Mouse (Mus musculus): ENCODE data around the gene Sema3e. TPM values are rescaled to one million over a fixed set of nuclear protein-coding genes. Genes with fewer than 3 reads are reported as not detected.

The Sema3e gene
- polyA plus RNA-seq, 1 experiment from 2014 or later: 0.67 TPM

GRCm38 (mm10) chr5:14138725-14139124 is 113.6 kb downstream of the Sema3e start:
- no peak for ATAC-seq (replicated peaks; ENCODE audit: insufficient number of reproducible peaks, insufficient read depth, low FRiP score, low read depth)

DNA sequence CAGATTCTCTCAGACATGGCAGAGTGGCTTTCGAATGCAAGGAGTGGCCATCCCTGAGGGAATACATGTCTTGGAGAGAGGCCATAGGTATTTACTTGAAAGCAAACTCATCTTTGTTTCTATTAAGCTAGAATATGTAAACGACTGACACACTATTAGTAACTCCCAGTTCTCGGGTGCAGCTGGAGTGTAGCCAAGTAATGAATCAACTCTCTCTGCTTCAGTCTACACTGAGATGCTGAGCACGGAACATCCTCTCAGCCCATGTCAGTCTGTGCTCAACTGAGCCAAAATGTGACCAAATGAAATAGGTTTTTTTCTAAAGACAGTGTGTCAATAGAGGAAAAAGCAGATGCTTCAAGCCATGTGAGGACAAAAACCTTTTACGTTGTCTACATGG is 137.5 kb downstream of the Sema3e start:
- no peak overlapping the region for H3K4me3 ChIP-seq
- no peak for ATAC-seq (replicated peaks; ENCODE audit: insufficient number of reproducible peaks, insufficient read depth, low FRiP score, low read depth)
- H3K27ac ChIP-seq: no peak overlapping the region
- WGBS: 60% methylated on average over 5 of the region's 5 CpGs
- no peak overlapping the region for H3K9ac ChIP-seq
- no peaks in the 10 kb centered on the region for H3K9me3 ChIP-seq (replicated peaks)
- no peaks in the 10 kb centered on the region for H3K4me1 ChIP-seq (replicated peaks)
- no peak overlapping the region for H3K4me2 ChIP-seq
- H3K36me3 ChIP-seq: no peaks in the 10 kb centered on the region
- H3K27me3 ChIP-seq: no peaks in the 10 kb centered on the region

More at GRCm38 (mm10) chr5:14138725-14139124, 113.6 kb downstream of the Sema3e start:
- Histone ChIP-seq H3K9me3 (replicated peaks) (no peaks in the 10 kb centered on the region), H3K36me3 (no peaks in the 10 kb centered on the region), H3K4me3 (no peak overlapping the region), H3K27ac (no peak overlapping the region), H3K4me2 (no peak overlapping the region), H3K27me3 (no peaks in the 10 kb centered on the region), H3K4me1 (replicated peaks) (no peaks in the 10 kb centered on the region), H3K9ac (no peak overlapping the region)
- 96% methylated on average over 1 of the region's 1 CpGs for WGBS

DNA sequence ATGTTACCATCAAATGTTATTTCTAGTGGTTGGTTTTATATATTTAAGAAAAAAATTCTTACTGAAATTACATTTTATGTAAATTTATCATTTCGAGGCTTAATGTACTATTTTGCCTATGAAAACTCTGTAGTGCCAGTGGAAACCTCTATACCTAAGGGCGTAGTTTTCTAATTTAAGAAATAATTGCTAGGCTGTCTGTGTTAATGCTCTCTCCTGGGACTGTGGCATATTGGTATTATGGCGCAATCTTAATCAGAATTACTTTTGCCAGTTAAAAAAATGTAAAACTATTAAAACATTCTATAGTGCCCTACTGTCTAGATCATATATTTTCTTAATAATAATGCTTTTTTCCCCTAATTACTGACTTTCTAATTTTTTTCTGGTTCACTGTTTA is 138.2 kb downstream of the Sema3e start:
- Histone ChIP-seq H3K27ac (no peak overlapping the region), H3K27me3 (no peaks in the 10 kb centered on the region), H3K36me3 (no peaks in the 10 kb centered on the region), H3K4me2 (no peak overlapping the region), H3K9ac (no peak overlapping the region), H3K4me3 (no peak overlapping the region), H3K4me1 (replicated peaks) (no peaks in the 10 kb centered on the region), H3K9me3 (replicated peaks) (no peaks in the 10 kb centered on the region)
- WGBS: 83% methylated on average over 3 of the region's 3 CpGs
- ATAC-seq (replicated peaks; ENCODE audit: insufficient number of reproducible peaks, insufficient read depth, low FRiP score, low read depth): no peak

GRCm38 (mm10) chr5:14167776-14168175 is 142.7 kb downstream of the Sema3e start:
- Histone ChIP-seq H3K4me2 (no peak overlapping the region), H3K4me3 (no peak overlapping the region), H3K36me3 (no peaks in the 10 kb centered on the region), H3K9me3 (replicated peaks) (no peaks in the 10 kb centered on the region), H3K4me1 (replicated peaks) (no peaks in the 10 kb centered on the region), H3K27ac (no peak overlapping the region), H3K9ac (no peak overlapping the region), H3K27me3 (no peaks in the 10 kb centered on the region)
- ATAC-seq (replicated peaks; ENCODE audit: insufficient number of reproducible peaks, insufficient read depth, low FRiP score, low read depth): no peak
- WGBS: 55% methylated on average over 3 of the region's 3 CpGs

GRCm38 (mm10) chr5:14173355-14174183 is 148.5 kb downstream of the Sema3e start:
- 85% methylated on average over 10 of the region's 10 CpGs for WGBS
- Histone ChIP-seq H3K4me3 (no peak overlapping the region), H3K9me3 (replicated peaks) (no peaks in the 10 kb centered on the region), H3K4me1 (replicated peaks) (no peaks in the 10 kb centered on the region), H3K9ac (no peak overlapping the region), H3K36me3 (no peaks in the 10 kb centered on the region), H3K27ac (no peak overlapping the region), H3K4me2 (no peak overlapping the region), H3K27me3 (no peaks in the 10 kb centered on the region)
- ATAC-seq (replicated peaks; ENCODE audit: insufficient number of reproducible peaks, insufficient read depth, low FRiP score, low read depth): no peak

DNA sequence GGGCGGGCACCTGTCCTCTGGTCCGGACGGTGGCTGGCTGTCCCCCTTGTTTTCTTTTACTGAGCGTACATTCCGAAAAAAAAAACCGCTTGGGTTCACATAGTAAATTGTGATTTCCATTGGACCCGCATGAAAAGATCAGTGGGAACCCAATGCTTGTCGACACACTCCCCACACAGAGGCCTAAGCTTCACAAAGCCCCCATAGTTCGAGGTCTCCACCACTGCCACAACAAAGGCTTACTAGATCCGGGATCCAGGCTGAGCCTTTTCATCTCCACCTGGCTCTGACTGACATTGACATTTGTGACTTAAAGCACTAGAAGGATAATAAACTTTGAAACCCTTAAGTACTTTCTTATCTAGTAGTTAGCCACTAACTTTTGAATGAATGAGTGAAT is 155.5 kb downstream of the Sema3e start:
- no peak overlapping the region for H3K4me2 ChIP-seq
- no peak overlapping the region for H3K4me3 ChIP-seq
- 78% methylated on average over 10 of the region's 10 CpGs for WGBS
- H3K27me3 ChIP-seq: no peaks in the 10 kb centered on the region
- no peaks in the 10 kb centered on the region for H3K36me3 ChIP-seq
- no peaks in the 10 kb centered on the region for H3K9me3 ChIP-seq (replicated peaks)
- no peak overlapping the region for H3K9ac ChIP-seq
- no peaks in the 10 kb centered on the region for H3K4me1 ChIP-seq (replicated peaks)
- no peak overlapping the region for H3K27ac ChIP-seq
- no peak for ATAC-seq (replicated peaks; ENCODE audit: insufficient number of reproducible peaks, insufficient read depth, low FRiP score, low read depth)

DNA sequence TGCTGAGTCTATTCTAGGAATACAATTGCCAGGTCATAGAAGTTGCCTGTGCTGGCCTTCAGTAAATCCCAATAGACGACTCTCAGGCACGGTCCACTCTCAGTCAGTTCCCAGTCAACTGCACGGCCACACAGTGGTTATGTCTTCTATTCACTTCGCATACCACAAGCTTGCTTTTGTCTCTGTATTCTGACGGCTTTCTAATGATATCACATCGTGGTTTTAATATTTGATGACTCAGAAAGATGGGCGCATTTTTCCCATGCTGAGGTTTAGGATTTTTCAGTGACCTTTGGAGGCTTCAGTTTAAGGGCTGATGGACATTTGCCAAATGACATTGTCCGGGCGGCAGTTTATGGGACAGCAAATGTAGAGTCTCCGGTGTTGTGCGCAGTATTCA is 157.1 kb downstream of the Sema3e start:
- Histone ChIP-seq H3K27me3 (no peaks in the 10 kb centered on the region), H3K9me3 (replicated peaks) (no peaks in the 10 kb centered on the region), H3K27ac (no peak overlapping the region), H3K4me2 (no peak overlapping the region), H3K36me3 (no peaks in the 10 kb centered on the region), H3K9ac (no peak overlapping the region), H3K4me1 (replicated peaks) (no peaks in the 10 kb centered on the region), H3K4me3 (no peak overlapping the region)
- 80% methylated on average over 11 of the region's 11 CpGs for WGBS
- no peak for ATAC-seq (replicated peaks; ENCODE audit: insufficient number of reproducible peaks, insufficient read depth, low FRiP score, low read depth)

- Histone ChIP-seq H3K9ac (no peak overlapping the region), H3K36me3 (no peaks in the 10 kb centered on the region), H3K4me3 (no peak overlapping the region), H3K4me2 (no peak overlapping the region), H3K27ac (no peak overlapping the region), H3K27me3 (no peaks in the 10 kb centered on the region), H3K4me1 (replicated peaks) (no peaks in the 10 kb centered on the region), H3K9me3 (replicated peaks) (no peaks in the 10 kb centered on the region)
- WGBS: 69% methylated on average over 6 of the region's 6 CpGs
- no peak for ATAC-seq (replicated peaks; ENCODE audit: insufficient number of reproducible peaks, insufficient read depth, low FRiP score, low read depth)
Measured at GRCm38 (mm10) chr5:14195172-14195819, 170.2 kb downstream of the Sema3e start.

DNA sequence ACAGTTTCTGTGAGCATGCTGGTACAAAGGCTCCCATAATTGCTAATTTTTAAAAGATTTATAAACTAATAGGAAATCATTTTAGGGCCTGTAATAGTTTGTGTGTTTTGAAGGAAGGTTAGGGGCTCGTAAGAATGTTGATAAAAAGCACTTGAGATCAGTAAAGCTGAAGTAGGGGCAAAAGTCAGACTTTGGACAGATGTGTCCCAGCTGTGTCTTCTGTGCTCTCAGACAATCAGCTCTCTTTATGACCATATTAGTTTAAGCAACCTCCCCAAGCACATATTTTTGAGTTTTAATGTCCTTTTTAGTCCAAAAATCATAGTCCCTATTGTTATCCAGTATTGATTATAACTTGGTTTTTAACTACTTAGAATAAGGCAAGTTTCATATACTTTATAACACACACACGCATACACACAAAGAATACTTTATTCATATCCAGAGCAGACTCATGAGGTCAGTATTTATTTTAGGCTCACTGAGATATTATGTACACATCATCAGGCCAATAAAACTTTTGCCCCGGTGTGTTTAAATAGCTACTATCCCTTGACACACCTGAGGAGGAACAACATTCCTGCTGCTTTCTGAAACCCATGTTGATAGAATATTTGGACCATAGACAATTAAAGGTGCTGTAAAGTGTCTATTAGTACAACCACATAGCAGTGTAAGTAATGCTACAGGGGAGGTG is 173.4 kb downstream of the Sema3e start:
- no peak overlapping the region for H3K9ac ChIP-seq
- no peaks in the 10 kb centered on the region for H3K36me3 ChIP-seq
- no peaks in the 10 kb centered on the region for H3K9me3 ChIP-seq (replicated peaks)
- no peak for ATAC-seq (replicated peaks; ENCODE audit: insufficient number of reproducible peaks, insufficient read depth, low FRiP score, low read depth)
- H3K27ac ChIP-seq: no peak overlapping the region
- H3K4me2 ChIP-seq: no peak overlapping the region
- H3K4me1 ChIP-seq (replicated peaks): no peaks in the 10 kb centered on the region
- H3K27me3 ChIP-seq: no peaks in the 10 kb centered on the region
- H3K4me3 ChIP-seq: no peak overlapping the region
- 55% methylated on average over 3 of the region's 3 CpGs for WGBS

- no peaks in the 10 kb centered on the region for H3K27me3 ChIP-seq
- 58% methylated on average over 2 of the region's 2 CpGs for WGBS
- H3K36me3 ChIP-seq: no peaks in the 10 kb centered on the region
- H3K4me2 ChIP-seq: no peak overlapping the region
- ATAC-seq (replicated peaks; ENCODE audit: insufficient number of reproducible peaks, insufficient read depth, low FRiP score, low read depth): no peak
- H3K4me1 ChIP-seq (replicated peaks): no peaks in the 10 kb centered on the region
- no peak overlapping the region for H3K27ac ChIP-seq
- no peaks in the 10 kb centered on the region for H3K9me3 ChIP-seq (replicated peaks)
- H3K4me3 ChIP-seq: no peak overlapping the region
- H3K9ac ChIP-seq: no peak overlapping the region
Measured at GRCm38 (mm10) chr5:14206794-14207193, 181.7 kb downstream of the Sema3e start.

DNA sequence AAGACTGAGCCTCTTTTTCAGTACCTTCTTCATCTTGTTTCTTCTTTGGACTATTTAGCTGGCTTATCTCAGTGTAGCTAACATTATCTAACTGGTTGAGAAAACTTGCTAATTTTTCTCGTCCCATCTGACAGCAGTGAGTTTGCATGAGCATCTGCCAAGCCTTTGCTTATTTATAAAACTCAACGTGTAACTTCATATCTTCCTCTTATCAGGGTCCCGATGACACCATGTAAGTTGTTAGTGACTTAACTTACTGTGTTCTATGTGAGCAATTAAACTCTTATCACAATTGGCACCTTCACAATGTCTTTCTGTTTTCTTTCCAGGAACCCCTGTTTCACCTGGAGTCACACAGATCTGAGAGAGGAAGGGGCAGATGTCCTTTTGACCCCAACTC is 184.9 kb downstream of the Sema3e start:
- Histone ChIP-seq H3K27ac (no peak overlapping the region), H3K4me2 (no peak overlapping the region), H3K9me3 (replicated peaks) (no peaks in the 10 kb centered on the region), H3K4me3 (no peak overlapping the region), H3K4me1 (replicated peaks) (no peaks in the 10 kb centered on the region), H3K36me3 (no peaks in the 10 kb centered on the region), H3K27me3 (no peaks in the 10 kb centered on the region), H3K9ac (no peak overlapping the region)
- ATAC-seq (replicated peaks; ENCODE audit: insufficient number of reproducible peaks, insufficient read depth, low FRiP score, low read depth): no peak
- WGBS: 15% methylated on average over 3 of the region's 3 CpGs

Measured in heart, embryonic 15.5 days (tissue).